Mouse (Mus musculus): ENCODE data around the gene Ly6g6c. TPM values are rescaled to one million over a fixed set of nuclear protein-coding genes. Genes with fewer than 3 reads are reported as not detected.

Gene Ly6g6c
- polyA plus RNA-seq, 1 experiment: not detected

- Histone ChIP-seq H3K4me3 (ENCODE audit: insufficient read depth, low read depth, low read length) (no peak overlapping the region), H3K27ac (ENCODE audit: insufficient read depth, low read depth, low read length) (no peak overlapping the region), H3K4me1 (ENCODE audit: control insufficient read depth, insufficient read depth, low read length) (peaks cover 17% of the 10 kb centered on the region)
- TF ChIP-seq CTCF (IDR thresholded peaks at IDR 0.05; ENCODE audit: insufficient read depth, low read depth, low read length) (no peak), POLR2A (IDR thresholded peaks at IDR 0.05; ENCODE audit: insufficient read depth, low read depth, low read length) (no peak)
- WGBS: 89% methylated on average over 7 of the region's 7 CpGs
Observed at GRCm38 (mm10) chr17:35044904-35045806, 20.0 kb upstream of the Ly6g6c start.

GRCm38 (mm10) chr17:35045807-35046680 lies 19.1 kb upstream of the Ly6g6c start:
- TF ChIP-seq CTCF (IDR thresholded peaks at IDR 0.05; ENCODE audit: insufficient read depth, low read depth, low read length): no peak
- TF ChIP-seq POLR2A (IDR thresholded peaks at IDR 0.05; ENCODE audit: insufficient read depth, low read depth, low read length): no peak
- H3K27ac ChIP-seq (ENCODE audit: insufficient read depth, low read depth, low read length): no peak overlapping the region
- H3K4me1 ChIP-seq (ENCODE audit: control insufficient read depth, insufficient read depth, low read length): peaks cover 23% of the 10 kb centered on the region
- WGBS: 6% methylated on average over 48 of the region's 48 CpGs
- peak overlapping the region; percentile 73 for H3K4me3 ChIP-seq (ENCODE audit: insufficient read depth, low read depth, low read length)

- peak within 1 kb of the TSS; percentile 73 for H3K4me3 ChIP-seq (ENCODE audit: insufficient read depth, low read depth, low read length)
- peaks cover 31% of the 10 kb centered on the region for H3K4me1 ChIP-seq (ENCODE audit: control insufficient read depth, insufficient read depth, low read length)
- TF ChIP-seq POLR2A (IDR thresholded peaks at IDR 0.05; ENCODE audit: insufficient read depth, low read depth, low read length): no peak
- TF ChIP-seq CTCF (IDR thresholded peaks at IDR 0.05; ENCODE audit: insufficient read depth, low read depth, low read length): no peak
- WGBS: 2% methylated on average over 33 of the region's 33 CpGs
- no peak within 1 kb of the TSS for H3K27ac ChIP-seq (ENCODE audit: insufficient read depth, low read depth, low read length)
Observed at GRCm38 (mm10) chr17:35046681-35047455, 18.3 kb upstream of the Ly6g6c start, which contains the start of gene Msh5. Gene Msh5, minus strand, starts transcription at chr17:35046745.

GRCm38 (mm10) chr17:35047688-35048087 lies 17.5 kb upstream of the Ly6g6c start:
- TF ChIP-seq POLR2A (IDR thresholded peaks at IDR 0.05; ENCODE audit: insufficient read depth, low read depth, low read length) (no peak), CTCF (IDR thresholded peaks at IDR 0.05; ENCODE audit: insufficient read depth, low read depth, low read length) (no peak)
- 61% methylated on average over 1 of the region's 1 CpGs for WGBS
- H3K4me1 ChIP-seq (ENCODE audit: control insufficient read depth, insufficient read depth, low read length): peaks cover 33% of the 10 kb centered on the region
- H3K4me3 ChIP-seq (ENCODE audit: insufficient read depth, low read depth, low read length): no peak overlapping the region
- H3K27ac ChIP-seq (ENCODE audit: insufficient read depth, low read depth, low read length): no peak overlapping the region

- no peak for TF ChIP-seq CTCF (IDR thresholded peaks at IDR 0.05; ENCODE audit: insufficient read depth, low read depth, low read length)
- no peak for TF ChIP-seq POLR2A (IDR thresholded peaks at IDR 0.05; ENCODE audit: insufficient read depth, low read depth, low read length)
- Histone ChIP-seq H3K4me1 (ENCODE audit: control insufficient read depth, insufficient read depth, low read length) (peaks cover 33% of the 10 kb centered on the region), H3K27ac (ENCODE audit: insufficient read depth, low read depth, low read length) (no peak overlapping the region), H3K4me3 (ENCODE audit: insufficient read depth, low read depth, low read length) (no peak overlapping the region)
- 51% methylated on average over 11 of the region's 11 CpGs for WGBS
Observed at GRCm38 (mm10) chr17:35048149-35048931, 16.8 kb upstream of the Ly6g6c start.

GRCm38 (mm10) chr17:35048932-35049440 lies 16.2 kb upstream of the Ly6g6c start:
- Histone ChIP-seq H3K4me3 (ENCODE audit: insufficient read depth, low read depth, low read length) (no peak overlapping the region), H3K27ac (ENCODE audit: insufficient read depth, low read depth, low read length) (no peak overlapping the region), H3K4me1 (ENCODE audit: control insufficient read depth, insufficient read depth, low read length) (peaks cover 33% of the 10 kb centered on the region)
- WGBS: 84% methylated on average over 5 of the region's 5 CpGs
- TF ChIP-seq CTCF (IDR thresholded peaks at IDR 0.05; ENCODE audit: insufficient read depth, low read depth, low read length) (no peak), POLR2A (IDR thresholded peaks at IDR 0.05; ENCODE audit: insufficient read depth, low read depth, low read length) (no peak)

GRCm38 (mm10) chr17:35049561-35050016 lies 15.6 kb upstream of the Ly6g6c start, which contains the start of gene Clic1:
Gene Clic1, plus strand, starts transcription at chr17:35049966.
- Histone ChIP-seq H3K4me3 (ENCODE audit: insufficient read depth, low read depth, low read length) (peak within 1 kb of the TSS; percentile 47), H3K27ac (ENCODE audit: insufficient read depth, low read depth, low read length) (peak within 1 kb of the TSS; percentile 47; the same call in 1 of the 2 replicates), H3K4me1 (ENCODE audit: control insufficient read depth, insufficient read depth, low read length) (peaks cover 33% of the 10 kb centered on the region)
- TF ChIP-seq CTCF (IDR thresholded peaks at IDR 0.05; ENCODE audit: insufficient read depth, low read depth, low read length): no peak
- no peak for TF ChIP-seq POLR2A (IDR thresholded peaks at IDR 0.05; ENCODE audit: insufficient read depth, low read depth, low read length)
- WGBS: 22% methylated on average over 11 of the region's 11 CpGs
